Mouse (Mus musculus): ENCODE results near the gene Gm28372.
"Not testable (repeated sequence)": the region's sequence is repeated elsewhere in the genome, so short reads cannot be mapped to it uniquely, and the experiment has no call there.

Gm28372 gene

GRCm38 (mm10) chr2:130404939-130405338 is at the start of gene Gm28372, which contains the start of gene 1700020A23Rik:
TSS of gene Gm28372 (plus strand) at chr2:130405239.
TSS of gene 1700020A23Rik (plus strand) at chr2:130405259.
- no peak for DNase-seq (ENCODE audit: low spot score)

DNA sequence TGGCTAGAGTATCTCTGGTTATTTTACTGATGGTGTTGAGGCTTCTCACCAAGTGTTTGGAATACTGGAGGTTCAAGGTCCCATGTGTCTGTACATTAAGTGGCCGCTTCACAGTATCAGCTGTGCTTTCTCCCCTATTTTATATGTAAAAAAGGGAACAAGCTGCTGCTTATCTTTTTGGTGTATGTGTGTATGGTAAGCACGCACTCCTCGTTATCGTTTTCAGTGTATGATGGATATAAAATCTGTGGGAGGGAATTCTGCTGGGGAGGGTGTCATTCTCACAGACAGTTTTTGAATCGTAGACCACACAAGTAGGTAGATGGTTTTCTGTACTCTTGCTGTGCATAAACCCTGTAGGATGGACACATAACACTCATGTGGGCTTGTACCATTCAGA is 47.5 kb upstream of the Gm28372 start:
- DNase-seq (ENCODE audit: low spot score) = no peak

GRCm38 (mm10) chr2:130358852-130359251 is 46.2 kb upstream of the Gm28372 start:
- DNase-seq (ENCODE audit: low spot score) = no peak

DNA sequence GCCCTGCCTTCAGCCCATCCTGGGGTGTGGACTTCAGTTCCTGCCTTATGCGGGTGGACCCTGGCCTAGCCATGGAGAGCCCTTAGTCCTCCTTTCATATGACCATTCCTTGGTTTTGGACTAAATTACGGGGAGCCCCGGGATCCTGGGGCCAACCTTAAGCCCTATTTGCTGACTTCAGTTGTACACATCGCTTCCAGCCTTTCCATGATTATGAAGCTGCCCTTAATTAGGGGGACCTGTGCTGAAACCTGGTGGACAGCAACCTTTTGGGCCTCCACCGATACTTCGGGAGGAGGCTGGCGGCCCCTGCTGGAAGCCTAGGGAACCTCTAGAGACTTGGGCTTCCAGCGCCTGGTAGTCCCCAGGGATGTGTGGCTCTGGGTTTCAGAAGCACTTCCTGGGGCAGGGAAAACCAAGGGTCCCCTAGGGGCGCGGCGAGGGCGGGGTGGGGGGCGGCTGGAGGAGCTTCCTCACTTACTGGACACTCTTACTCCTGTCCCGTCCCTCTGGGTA is 42.5 kb upstream of the Gm28372 start:
- peak; percentile 50 for DNase-seq (ENCODE audit: low spot score)

DNA sequence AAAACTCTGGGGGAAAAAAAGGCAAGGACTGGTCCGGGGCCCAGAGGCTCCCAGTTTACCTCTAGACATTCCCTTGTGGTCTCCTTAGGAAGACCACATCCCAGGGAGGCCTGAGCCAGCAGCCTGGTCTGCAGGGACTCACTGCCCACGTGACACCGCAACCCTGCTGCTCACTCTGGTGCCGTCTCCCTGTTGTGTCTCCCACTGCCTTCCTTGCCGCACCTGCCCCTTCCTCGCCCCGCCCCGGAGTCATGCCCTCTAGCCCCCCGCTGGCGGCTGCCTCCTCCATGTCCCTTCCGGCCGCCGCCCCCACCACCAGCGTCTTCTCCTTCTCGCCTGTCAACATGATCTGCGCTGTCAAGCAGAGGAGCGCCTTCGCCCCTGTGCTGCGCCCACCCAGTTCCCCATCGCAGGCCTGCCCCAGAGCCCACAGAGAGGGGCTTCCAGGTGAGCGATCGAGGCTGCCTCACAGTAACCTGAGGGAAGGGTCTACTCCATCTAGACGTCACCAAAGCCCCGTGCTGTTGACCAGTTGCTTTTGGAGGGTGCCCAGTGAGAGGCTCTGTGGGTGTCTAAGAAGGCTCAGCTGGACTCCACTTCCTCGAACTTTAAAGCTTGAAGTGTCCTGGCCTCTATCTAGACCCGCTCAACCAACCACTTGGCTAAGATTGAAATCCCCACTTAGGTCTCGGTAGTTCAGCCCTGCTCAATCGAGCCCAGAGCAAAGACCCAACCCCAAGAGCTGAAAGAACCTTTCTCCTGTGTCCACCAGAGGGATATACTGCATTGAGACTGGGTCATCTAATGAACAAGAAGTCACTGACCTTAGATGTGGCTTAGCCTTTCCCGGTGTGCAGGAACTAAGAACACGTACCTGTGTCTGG is 39.6 kb upstream of the Gm28372 start:
- DNase-seq (ENCODE audit: low spot score) = no peak

GRCm38 (mm10) chr2:130367386-130367785 is 37.7 kb upstream of the Gm28372 start:
- no peak for DNase-seq (ENCODE audit: low spot score)

DNA sequence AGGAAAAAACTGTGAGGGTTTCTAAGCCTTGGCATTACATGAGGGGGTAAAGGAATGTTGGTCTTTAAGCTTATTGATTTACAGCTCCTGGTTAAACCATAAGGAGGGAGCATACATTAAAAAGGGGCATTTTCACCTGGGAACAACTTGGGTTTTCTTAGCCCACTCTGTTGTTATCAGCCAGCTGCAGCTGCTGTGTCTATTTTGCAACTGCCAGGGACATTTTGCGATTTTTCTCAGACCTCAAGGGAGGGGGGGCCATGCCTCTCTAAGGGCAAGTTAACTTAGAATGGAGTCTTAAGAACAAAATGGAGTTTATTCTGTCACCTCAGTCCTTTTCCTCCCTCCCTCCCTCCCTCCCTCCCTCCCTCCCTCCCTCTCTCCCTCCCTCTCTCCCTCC is 32.0 kb upstream of the Gm28372 start:
- DNase-seq (ENCODE audit: low spot score) = not testable (repeated sequence)

DNA sequence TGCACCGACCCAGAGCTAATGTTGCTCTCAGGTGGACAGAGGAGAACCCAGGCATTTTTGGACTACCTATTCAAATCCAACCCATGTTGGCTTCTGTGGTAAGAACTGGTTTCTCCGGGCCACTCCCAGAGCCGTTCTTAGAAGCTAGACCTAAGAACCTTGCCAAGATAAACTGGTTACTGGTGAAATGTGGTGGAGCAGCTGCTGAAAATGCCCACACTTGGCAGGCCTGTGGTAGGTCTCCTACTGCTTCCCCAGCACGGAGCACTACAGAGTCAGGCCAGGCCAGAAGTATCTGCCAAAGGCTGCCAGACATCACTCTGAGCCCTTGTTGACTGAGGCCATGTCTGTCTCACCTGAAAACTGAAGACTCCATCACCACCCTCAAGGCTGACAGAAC is 30.1 kb upstream of the Gm28372 start:
- DNase-seq (ENCODE audit: low spot score) = no peak

DNA sequence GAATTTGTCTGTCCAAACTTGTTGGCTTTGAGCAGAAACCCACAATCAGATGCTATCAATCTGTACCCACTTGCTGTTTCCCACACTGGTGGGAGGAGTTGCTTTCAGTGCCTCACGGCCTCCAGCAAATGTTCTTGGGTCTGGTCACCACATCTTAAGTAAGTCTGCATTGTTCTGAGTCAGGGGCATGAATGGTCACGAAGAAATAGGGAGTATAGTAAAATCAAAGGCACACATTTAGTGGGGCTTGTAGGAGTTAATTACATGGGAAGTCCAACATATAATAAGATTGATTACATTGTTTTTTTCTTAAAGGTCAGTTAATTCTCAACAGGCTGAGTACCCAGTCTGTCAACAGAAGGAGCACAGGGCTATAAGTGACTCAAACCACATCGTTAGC is 21.8 kb upstream of the Gm28372 start:
- DNase-seq (ENCODE audit: low spot score) = no peak

GRCm38 (mm10) chr2:130383895-130384294 is 21.1 kb upstream of the Gm28372 start:
- no peak for DNase-seq (ENCODE audit: low spot score)

GRCm38 (mm10) chr2:130386212-130386611 is 18.8 kb upstream of the Gm28372 start:
- DNase-seq (ENCODE audit: low spot score) = no peak

DNA sequence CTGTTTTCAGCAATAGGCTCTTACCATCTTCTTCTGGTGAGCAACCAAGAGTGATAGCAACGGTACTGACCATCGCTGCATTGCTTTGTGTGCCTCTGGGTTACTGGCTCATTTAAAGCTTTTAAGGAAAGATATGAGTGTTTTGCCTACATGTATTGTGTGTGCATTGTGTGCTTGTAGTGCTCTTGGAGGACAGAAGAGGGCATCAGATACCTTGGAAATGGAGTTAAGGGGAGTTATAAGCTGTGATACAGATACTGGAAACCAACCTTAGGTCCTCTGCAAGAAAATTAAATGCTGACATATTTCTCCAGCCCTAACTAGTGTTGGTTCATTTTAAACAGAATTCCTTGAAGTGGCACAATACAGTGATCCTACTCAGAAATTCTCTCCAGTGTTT is 16.2 kb upstream of the Gm28372 start:
- DNase-seq (ENCODE audit: low spot score) = no peak

- no peak for DNase-seq (ENCODE audit: low spot score)
Measured at GRCm38 (mm10) chr2:130390993-130391625, 13.9 kb upstream of the Gm28372 start.

- no peak for DNase-seq (ENCODE audit: low spot score)
Measured at GRCm38 (mm10) chr2:130392836-130393235, 12.2 kb upstream of the Gm28372 start.

DNA sequence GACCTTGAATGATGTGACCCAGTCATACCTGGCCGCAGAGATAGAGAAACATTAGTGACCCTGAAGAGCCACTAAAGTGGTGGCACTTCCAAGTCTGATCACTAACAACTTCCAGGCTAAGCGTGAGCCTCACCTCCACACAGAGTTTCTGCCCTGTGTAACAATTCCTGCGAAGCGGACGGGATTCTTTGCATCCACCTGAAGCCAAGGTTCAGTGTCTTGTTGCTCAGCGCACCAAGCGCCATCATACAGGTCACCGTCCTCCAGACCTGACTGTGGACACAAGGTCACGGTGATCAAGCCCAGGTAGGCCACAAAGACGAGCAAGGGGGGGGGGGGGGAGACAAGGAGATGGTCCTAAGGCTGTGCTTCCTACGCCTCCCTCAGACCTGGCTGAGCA is 9.3 kb upstream of the Gm28372 start:
- no peak for DNase-seq (ENCODE audit: low spot score)

DNA sequence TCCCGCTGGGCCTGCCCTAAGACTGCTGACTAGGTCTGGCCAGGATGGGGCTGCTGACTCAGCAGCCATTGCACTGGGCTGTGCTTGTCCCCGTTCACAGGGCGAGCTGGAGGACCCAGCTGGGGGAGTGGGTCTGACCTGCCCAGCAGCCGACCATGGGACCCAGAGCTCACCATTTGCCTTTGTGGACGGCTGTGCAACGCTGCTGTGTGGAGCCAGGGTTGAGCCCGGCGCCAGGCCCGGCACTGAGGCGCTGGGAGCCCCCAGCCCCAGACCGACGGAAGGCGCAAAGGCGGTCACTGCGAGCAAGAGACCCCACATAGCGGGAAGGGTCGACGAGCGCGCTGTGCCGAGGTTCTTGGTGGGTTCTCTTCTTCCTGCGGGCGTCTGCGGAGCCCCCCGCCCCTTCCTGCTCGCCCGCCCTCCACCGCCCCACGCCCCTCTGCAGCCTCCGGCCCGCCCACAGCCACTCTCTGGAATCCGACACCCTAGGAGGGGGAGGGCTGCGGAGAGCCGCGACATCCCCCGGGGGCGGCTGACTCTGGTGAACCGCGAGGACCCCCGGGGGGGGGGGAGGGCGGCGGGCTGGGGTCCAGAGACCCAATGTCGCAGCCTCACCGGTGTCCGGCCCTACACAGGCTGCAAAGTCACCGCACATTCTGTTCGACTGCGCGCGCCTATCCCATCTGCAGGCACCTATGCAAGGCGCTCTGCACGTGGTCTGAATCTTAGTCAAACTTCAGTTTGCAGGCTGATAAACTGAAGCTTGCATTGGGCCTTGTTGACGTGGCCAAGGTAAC is 7.7 kb upstream of the Gm28372 start, which contains the start of gene Cpxm1:
TSS of gene Cpxm1 (minus strand) at position 389 of the 800 bp plus-strand sequence.
- DNase-seq (ENCODE audit: low spot score) = no peak

DNA sequence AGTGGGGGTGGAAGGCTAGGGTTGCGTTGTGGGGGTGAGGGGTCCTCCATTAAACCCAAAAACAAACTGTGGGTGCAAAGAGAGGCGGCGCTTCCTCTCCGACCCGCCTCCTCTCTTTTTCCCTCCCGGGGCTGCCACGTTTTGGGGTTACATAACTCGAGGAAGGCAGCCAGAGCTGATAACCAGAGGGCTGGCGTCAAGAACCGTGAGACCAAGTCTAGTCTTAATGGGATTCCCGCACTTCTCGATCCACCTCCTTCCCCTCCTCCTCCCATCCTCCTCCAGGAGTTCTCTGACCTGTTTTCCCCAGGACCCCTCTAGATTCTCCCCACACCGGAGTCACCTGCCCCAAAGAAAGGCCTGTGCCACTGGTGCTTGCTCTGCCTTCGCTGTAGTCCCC is 6.9 kb upstream of the Gm28372 start:
- DNase-seq (ENCODE audit: low spot score) = no peak

- DNase-seq (ENCODE audit: low spot score) = no peak
Measured at GRCm38 (mm10) chr2:130400046-130400445, 5.0 kb upstream of the Gm28372 start.

DNA sequence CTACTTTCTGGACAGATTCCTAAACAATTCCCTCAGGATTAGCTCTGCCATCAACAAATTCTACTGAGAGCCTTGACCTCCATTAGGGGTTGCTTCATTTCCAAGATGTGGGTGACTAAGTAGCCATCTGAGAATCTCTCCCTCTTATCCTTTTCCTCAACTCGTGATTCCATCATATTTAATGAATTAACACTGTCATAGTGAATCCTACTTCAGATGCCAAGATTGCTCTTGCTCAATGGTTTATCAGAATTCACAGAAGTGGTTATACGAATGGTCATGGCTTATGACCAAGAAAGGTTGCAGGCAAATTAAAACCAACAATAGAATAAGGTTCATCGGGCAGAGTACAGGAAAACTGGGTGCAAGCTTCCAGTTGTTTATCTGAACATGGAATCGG is 3.1 kb upstream of the Gm28372 start:
- DNase-seq (ENCODE audit: low spot score) = no peak

- no peak for DNase-seq (ENCODE audit: low spot score)
Measured at GRCm38 (mm10) chr2:130406178-130406577, 1.1 kb downstream of the Gm28372 start, which contains the start of gene Tmem239. TSS of gene Tmem239 (plus strand) at chr2:130406478.

DNA sequence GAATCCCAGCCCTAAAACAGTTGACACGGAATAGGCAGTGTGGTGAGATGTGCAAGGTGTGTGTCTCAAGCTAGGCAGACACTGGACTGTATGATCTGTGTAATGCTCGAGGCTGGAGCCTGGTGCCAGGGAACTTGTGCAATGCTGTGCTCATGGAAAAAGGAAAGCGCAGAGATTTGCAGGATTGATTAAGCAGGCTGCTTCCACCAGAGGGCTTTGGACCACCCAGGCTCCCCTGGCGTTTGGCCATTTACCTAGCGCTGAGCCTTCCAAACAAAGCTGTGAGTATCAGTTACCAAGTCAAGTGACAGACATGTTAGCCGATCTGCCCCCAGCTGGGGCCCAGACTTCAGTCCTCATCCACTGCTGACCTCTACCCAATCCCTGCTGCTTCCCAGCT is 3.2 kb downstream of the Gm28372 start:
- no peak for DNase-seq (ENCODE audit: low spot score)

All from layer of hippocampus, adult 11-12 months (tissue).